Mouse (Mus musculus) erythroblast, embryonic 14.5 days (primary cell): Measurements from ENCODE around the gene Iqsec2. TPM values are rescaled to one million over a fixed set of nuclear protein-coding genes. Genes with fewer than 3 reads are reported as not detected.

ENCODE experiments used
- H3K27me3 ChIP-seq: 2 replicates; pipeline ENCODE4 v1.6.1; 2012; ENCODE audit warnings: inconsistent platforms; ENCODE audit not compliant: control insufficient read depth
- H3K36me3 ChIP-seq: 2 replicates; pipeline ENCODE4 v1.6.1; 2012; ENCODE audit warnings: mild to moderate bottlenecking, inconsistent platforms; ENCODE audit not compliant: control insufficient read depth
- H3K4me1 ChIP-seq: 2 replicates; pipeline ENCODE4 v1.6.1; 2012; ENCODE audit warnings: inconsistent platforms; ENCODE audit not compliant: control insufficient read depth
- H3K4me3 ChIP-seq: replicated peaks from 2 replicates; pipeline ENCODE3; 2012; ENCODE audit warnings: moderate library complexity, mild to moderate bottlenecking, inconsistent platforms
- H3K9me3 ChIP-seq: 2 replicates; pipeline ENCODE4 v1.6.1; 2012; ENCODE audit warnings: low read length, inconsistent platforms, mixed read lengths; ENCODE audit not compliant: control insufficient read depth
- GATA1 ChIP-seq: IDR thresholded peaks from 2 replicates; pipeline ENCODE4 v1.6.1; 2012; ENCODE audit warnings: low read length, inconsistent platforms, mixed read lengths
- TAL1 ChIP-seq: IDR thresholded peaks from 3 replicates; pipeline ENCODE4 v1.6.1; 2012; ENCODE audit warnings: low read length, inconsistent platforms, mixed read lengths
- polyA plus RNA-seq: library from polyadenylated mRNA; stranded (reverse); fragments of >175 nt; gene quantifications from 2 replicates; pipeline ENCODE4 v1.2.3, GENCODE M21; 2012

The Iqsec2 gene
- polyA plus RNA-seq, 1 experiment = 0.01 TPM

GRCm38 (mm10) chrX:152172487-152172935 lies 28.4 kb downstream of the Iqsec2 start:
- H3K4me3 ChIP-seq = no peak overlapping the region
- TF ChIP-seq GATA1 = no peak
- TF ChIP-seq TAL1 = no peak

GRCm38 (mm10) chrX:152175284-152175683 lies 31.2 kb downstream of the Iqsec2 start:
- Histone ChIP-seq H3K36me3 (no peaks in the 10 kb centered on the region), H3K9me3 (no peaks in the 10 kb centered on the region), H3K4me1 (no peaks in the 10 kb centered on the region), H3K4me3 (no peak overlapping the region), H3K27me3 (peaks cover 8% of the 10 kb centered on the region)
- TF ChIP-seq GATA1 = no peak
- TF ChIP-seq TAL1 = no peak

More at GRCm38 (mm10) chrX:152172487-152172935, 28.4 kb downstream of the Iqsec2 start:
- H3K4me1 ChIP-seq = no peaks in the 10 kb centered on the region
- H3K9me3 ChIP-seq = no peaks in the 10 kb centered on the region
- peaks cover 11% of the 10 kb centered on the region; the same call in 1 of the 2 replicates for H3K27me3 ChIP-seq
- H3K36me3 ChIP-seq = no peaks in the 10 kb centered on the region

DNA sequence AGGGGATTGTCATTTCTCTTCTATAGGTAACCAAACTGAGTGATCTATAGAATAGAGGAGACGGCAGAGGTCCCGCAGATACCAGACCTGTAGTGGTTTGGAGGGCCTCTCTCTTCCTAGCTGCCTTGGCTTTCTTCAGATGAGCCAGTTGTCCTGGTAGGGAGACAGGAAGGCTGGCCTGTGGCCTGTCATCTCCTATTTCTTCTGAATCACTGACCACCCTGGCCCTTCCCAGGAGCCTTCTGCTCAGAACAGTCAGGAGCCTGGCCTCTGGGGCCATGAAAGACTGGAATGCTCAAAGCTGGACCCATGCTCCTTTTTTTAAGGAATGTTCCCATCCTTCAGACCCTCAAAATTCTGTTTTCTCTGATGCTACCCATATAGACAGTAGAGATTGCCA lies 33.8 kb downstream of the Iqsec2 start:
- Histone ChIP-seq H3K4me3 (no peak overlapping the region), H3K9me3 (no peaks in the 10 kb centered on the region)
- TF ChIP-seq TAL1 (no peak), GATA1 (no peak)

GRCm38 (mm10) chrX:152178843-152179545 lies 34.9 kb downstream of the Iqsec2 start:
- TF ChIP-seq GATA1 (no peak), TAL1 (no peak)
- H3K4me3 ChIP-seq = peak overlapping the region; percentile 30
- H3K27me3 ChIP-seq = peaks cover 6% of the 10 kb centered on the region
- H3K9me3 ChIP-seq = no peaks in the 10 kb centered on the region
- H3K4me1 ChIP-seq = no peaks in the 10 kb centered on the region
- no peaks in the 10 kb centered on the region for H3K36me3 ChIP-seq

More for the DNA sequence above, 33.8 kb downstream of the Iqsec2 start:
- no peaks in the 10 kb centered on the region for H3K4me1 ChIP-seq
- peaks cover 6% of the 10 kb centered on the region for H3K27me3 ChIP-seq
- no peaks in the 10 kb centered on the region for H3K36me3 ChIP-seq

- no peaks in the 10 kb centered on the region for H3K9me3 ChIP-seq
- no peaks in the 10 kb centered on the region for H3K4me1 ChIP-seq
- TF ChIP-seq TAL1 (no peak), GATA1 (no peak)
- H3K36me3 ChIP-seq = no peaks in the 10 kb centered on the region
- H3K27me3 ChIP-seq = peaks cover 6% of the 10 kb centered on the region
- no peak overlapping the region for H3K4me3 ChIP-seq
Measured at GRCm38 (mm10) chrX:152179670-152180656, 35.9 kb downstream of the Iqsec2 start.

DNA sequence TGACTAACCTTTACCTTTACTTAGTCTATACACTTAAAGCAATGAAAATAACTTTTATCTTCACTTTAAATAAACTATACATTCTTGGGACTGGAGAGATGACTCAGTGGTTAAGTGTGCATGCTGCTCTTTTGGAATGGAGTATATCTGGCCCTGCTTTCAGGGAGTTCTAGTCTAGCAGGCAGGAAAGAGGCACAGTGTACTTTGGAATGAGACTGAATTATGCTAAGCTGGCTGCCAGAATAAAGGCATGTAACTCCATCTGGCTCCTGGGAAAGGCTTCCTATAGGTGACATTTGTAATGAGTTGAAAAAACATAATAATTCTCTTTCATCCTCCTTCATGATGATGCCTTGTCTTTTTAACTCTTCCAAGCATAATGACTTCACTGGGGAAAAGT lies 43.1 kb downstream of the Iqsec2 start:
- no peak overlapping the region for H3K4me3 ChIP-seq
- no peak for TF ChIP-seq GATA1
- TF ChIP-seq TAL1 = no peak
- H3K27me3 ChIP-seq = no peaks in the 10 kb centered on the region; the same call in 1 of the 2 replicates
- H3K36me3 ChIP-seq = no peaks in the 10 kb centered on the region
- no peaks in the 10 kb centered on the region for H3K9me3 ChIP-seq
- H3K4me1 ChIP-seq = no peaks in the 10 kb centered on the region

- H3K4me1 ChIP-seq = no peaks in the 10 kb centered on the region
- H3K36me3 ChIP-seq = no peaks in the 10 kb centered on the region
- H3K9me3 ChIP-seq = no peaks in the 10 kb centered on the region
- peaks cover 8% of the 10 kb centered on the region for H3K27me3 ChIP-seq
- H3K4me3 ChIP-seq = no peak overlapping the region
- TF ChIP-seq GATA1 = no peak
Measured at GRCm38 (mm10) chrX:152191266-152191665, 47.2 kb downstream of the Iqsec2 start.

DNA sequence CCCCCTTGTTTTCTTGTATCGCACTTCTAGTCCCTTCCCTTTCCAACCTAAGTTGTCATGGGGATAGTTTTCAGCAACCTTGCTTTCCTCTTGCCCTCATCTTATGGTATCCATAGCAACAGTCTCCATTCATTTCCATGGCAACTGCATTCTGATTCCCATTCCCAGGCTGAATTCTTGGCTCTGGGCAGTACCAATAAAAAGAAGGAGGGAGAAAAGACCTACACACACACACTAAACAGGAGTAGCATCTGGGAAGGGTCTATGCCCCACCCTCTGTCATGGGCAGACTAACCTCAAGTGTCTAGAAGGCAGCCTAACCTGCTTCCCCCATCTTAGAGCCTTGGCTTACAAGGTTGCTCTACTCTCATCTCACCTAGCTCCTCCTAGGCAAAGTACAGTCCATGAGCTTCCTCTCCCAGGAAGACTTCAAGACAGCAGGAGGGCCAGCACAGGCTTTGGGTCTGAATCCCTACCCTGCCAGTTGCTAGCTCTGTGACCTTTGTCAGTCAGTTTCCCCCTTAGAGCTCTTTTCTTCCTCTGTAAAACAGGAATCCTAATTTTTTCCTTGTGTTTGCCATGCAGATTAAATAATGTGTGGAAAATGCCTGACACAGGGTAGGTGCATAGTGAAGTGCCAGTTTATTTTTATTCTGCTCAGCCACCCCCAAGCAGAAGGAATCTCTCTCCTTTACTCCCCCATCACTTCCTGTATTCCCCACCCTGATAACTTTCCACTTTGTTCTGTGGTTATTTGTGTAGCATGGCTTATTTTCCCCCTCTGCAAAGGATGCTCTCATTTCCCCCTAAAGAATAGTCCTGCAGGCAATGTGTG lies 54.0 kb downstream of the Iqsec2 start:
- Histone ChIP-seq H3K27me3 (peaks cover 24% of the 10 kb centered on the region), H3K36me3 (no peaks in the 10 kb centered on the region), H3K4me1 (no peaks in the 10 kb centered on the region), H3K9me3 (no peaks in the 10 kb centered on the region), H3K4me3 (no peak overlapping the region)
- TF ChIP-seq TAL1 (no peak), GATA1 (no peak)
